Comparison of ENCODE assay signal across 16 mouse cellular contexts in the genomic region with DNA sequence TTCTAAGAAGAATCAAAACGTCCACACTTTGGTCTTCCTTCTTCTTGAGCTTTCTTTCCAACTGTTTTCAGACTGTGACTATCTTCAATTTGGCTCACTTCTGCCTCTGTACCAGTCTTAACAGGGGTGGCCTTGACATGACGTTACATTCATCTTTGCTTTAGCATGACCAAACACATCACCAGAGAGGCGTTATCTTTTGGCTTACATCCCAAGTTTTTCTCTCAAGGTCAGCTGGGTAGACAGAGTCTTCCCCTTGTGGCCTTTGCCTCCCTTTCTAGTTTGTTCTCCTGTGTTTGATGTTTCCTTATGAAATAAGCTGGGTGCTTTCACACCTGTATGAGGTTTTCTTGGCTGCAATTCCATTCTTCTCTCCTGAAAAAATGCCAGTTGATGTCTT.
DNase-seq lines count a peak whose midpoint lies in the region.
"Had no signal": no experiment of that assay in that cellular context is flagged by ENCODE, and none has a peak within 500 bp of the region (broad histone marks: within the 10 kb centered on the region; RNA-seq: fewer than 3 reads in every experiment).

No protein-coding gene starts in this region.

- DNase-seq in adrenal gland, adult (ENCODE audit: inconsistent age in 2 of 2, low spot score in 1 of 2), result peak; percentile 55 to 81
- DNase-seq in adrenal gland, postnatal 4 days (ENCODE audit: low spot score in 2 of 2), result no peak
- DNase-seq in ovary, adult 18-20 months (ENCODE audit: low spot score), result peak; percentile 40
- no peak for DNase-seq in ovary, postnatal 10 days (ENCODE audit: low spot score)
- peak; percentile 27 for DNase-seq in adrenal gland, postnatal 10 days
- DNase-seq in lung, postnatal 4 days, result no peak
- DNase-seq in cerebellum, adult 9-10 months, result no peak
- DNase-seq: B cell, adult 2 months; cerebellum, adult 18-20 months; cerebellum, adult 9-11 months; cerebellum, postnatal 25 days; forebrain, postnatal 0 days; gastrocnemius, postnatal 25 days; heart, adult 18-20 months; heart, postnatal 10 days; heart, postnatal 36 days had no signal

Comparison
In these comparisons a context has a peak if more than half of its experiments do, and no peak if none do; other contexts are left out.
1. DNase-seq: peak in adrenal gland, adult (2 of 2), ovary, adult 18-20 months (single experiment) and adrenal gland, postnatal 10 days (single experiment); none in adrenal gland, postnatal 4 days (0 of 2), ovary, postnatal 10 days (single experiment), lung, postnatal 4 days (0 of 2) and cerebellum, adult 9-10 months (single experiment).